Mouse (Mus musculus) ovary, postnatal 36 days (tissue): ENCODE results near the gene Pik3r5.
A peak's percentile ranks its signal among the peaks of the same experiment; 100 is the strongest.

ENCODE experiments used
- DNase-seq: peaks from one replicate; pipeline ENCODE4 v3.0.0; 2022; ENCODE audit warnings: low spot score, mixed read lengths

The Pik3r5 gene

GRCm38 (mm10) chr11:68431699-68432360, at the start of gene Pik3r5:
Gene Pik3r5, plus strand, starts transcription at chr11:68432121.
- peak; percentile 78 for DNase-seq

DNA sequence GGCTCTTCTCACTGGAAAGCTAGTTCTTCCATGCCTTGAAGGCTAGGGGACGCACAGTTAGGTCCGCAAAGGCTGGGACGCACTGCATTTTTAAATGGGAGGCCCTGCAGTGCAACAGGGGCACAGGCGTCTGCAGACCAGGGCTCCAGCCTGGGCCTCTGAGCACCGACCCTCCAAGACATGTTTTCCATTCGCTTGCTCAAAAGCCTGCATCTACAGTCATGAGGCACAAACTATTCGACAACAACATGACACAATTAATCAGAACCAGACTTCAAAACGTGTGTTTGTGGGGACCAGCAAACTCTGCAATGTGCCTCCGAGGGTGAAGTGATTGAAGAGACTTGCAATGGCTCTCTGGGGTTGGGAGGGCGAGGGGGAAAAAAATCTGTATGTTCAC, 48.4 kb upstream of the Pik3r5 start:
- DNase-seq: no peak

GRCm38 (mm10) chr11:68384131-68384530, 47.8 kb upstream of the Pik3r5 start:
- no peak for DNase-seq

- no peak for DNase-seq
Measured at GRCm38 (mm10) chr11:68384592-68385020, 47.3 kb upstream of the Pik3r5 start.

DNA sequence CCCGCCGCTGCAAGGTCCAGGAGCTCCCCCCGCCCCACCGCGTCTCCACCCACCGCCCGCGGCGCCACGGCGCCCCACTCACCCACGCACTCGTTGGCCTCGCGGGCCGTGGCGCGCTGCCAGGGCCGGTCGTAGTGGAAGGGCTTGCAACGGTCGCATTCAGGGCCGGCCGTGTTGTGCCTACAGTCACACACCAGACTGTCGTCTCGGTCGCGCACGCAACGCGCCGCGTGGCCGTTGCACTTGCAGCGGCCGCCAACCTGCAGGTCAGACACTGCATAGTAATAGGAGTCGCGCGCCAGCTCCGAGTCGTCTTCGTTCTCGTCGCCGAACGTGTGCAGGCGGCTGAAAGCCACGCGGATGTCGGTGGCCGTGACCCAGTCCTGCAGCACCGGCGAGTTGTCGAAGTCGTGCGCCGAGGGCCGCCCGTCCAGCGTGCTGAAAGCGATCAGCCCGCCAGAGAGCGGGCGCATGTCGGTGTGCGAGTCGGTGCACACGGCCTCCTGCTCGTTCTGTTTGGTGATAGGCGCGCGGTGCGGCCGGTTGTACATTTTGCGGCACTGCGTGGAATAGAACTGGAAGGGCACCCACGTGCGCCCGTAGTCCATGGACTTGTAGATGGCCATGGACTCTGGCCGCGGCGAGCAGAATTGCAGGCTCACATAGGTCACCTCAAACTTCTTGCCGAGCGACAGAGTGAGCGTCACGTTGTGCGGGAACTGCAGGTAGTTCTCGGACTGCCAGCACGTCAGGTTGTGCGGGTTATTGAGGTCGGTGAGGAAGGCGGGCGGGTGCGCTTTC, 46.7 kb upstream of the Pik3r5 start:
- peak; percentile 34 for DNase-seq

DNA sequence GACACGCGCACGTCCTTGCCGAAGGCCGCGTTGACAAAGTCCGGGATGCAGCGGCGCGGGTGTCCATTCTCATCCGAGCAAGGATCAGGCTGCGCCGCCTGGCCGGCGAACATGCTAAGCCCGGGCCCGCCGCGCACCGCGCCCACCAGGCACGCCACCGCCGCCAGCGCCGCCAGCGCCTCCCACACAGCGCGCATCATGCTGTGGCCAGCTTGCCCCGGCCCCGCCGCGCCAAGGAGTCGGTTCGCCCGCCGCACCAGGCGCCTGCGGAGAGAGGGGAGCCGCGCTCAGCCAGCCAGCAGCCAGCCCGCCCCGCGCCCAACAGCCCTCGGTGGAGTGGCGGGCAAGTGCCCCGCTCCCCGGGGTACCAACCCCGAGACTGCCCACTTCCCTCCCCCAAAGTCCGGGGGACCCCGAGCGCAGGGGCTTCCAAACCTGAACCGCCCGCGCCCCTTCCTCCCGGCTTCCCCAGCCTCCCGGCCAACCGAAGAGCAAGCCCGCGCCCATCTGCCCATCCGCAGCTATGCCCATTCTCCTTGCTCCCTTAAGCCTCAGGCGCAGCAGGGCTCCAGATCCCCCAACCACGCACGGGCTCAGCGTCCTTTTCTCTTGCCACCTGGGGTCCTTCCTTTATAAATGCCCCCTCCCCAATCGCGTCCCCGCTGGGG, 45.9 kb upstream of the Pik3r5 start:
- DNase-seq: peak; percentile 44

DNA sequence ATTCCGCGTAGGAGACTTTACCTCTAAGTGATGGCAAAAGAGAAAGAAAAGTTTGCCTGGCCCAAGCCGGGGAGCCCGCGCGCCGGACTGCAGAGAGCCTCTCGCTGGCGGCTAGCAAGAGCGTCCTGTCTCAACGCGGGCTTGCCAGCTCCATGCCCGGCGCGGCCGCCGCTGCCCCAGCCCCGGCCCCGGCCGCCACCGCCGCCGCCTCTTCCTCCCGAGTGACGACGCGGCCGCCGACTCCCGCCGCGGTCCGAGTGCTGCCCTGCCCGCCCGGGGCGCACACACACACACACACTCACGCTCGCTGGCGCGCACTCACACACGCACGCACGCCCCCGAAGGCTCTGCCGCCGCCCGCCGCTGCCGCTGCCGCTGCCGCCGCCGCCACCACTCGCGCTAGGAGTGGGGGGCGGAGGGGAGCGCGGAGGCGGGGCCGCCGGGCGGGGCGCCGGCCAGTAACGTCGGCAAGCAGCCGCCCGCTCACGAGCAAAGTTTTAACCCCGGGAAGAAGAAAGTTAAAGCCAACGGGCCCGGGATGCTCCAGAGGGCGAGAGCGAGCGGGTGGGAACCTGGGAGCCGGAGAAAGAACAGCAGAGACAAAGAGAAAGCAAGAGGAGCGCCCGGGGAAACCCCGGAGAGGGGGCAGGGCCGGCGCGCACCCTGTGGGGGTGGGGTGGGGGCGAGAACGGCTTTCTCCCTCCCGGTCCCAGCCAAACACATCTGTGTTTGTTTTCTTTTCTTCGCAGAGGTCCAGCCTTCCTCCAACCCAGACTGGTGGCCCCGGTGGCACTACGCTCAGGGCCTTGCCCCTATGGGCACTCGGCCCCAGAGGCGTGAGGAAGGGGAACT, 45.1 kb upstream of the Pik3r5 start:
- peak; percentile 65 for DNase-seq

- no peak for DNase-seq
Measured at GRCm38 (mm10) chr11:68387441-68387760, 44.5 kb upstream of the Pik3r5 start.

DNA sequence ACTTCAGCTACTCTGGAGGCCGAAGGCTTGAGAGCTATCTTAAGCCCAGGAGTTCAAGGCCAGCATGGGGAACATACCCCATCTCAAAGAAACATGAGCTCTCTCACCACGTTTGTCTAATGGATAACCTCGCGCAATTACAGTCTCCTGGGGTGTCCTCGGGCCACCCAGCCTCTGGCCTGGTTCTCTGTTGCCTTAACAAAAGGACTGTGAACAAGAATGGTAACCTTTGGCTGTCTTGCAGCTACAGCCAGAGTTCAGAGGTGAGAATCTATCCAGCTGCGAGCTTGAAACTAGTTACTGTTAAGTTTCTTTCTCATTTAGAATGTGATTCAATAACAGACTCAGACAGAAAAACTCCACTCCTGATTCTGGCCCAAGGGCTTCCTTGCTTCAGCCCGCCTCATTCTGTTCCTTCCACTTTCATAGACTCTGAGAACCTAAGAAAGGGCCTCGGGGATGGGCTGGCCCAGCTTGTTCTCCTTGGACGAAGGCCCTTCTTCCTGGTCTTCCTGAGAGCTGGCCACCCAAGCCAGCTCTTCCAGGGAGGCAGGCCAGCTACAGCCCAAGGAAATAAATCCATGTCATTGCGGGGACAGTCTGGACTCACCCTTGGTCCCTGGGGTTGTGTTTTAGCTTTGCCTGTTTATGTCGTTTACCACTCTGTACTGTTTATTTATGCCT, 43.8 kb upstream of the Pik3r5 start:
- DNase-seq: no peak

GRCm38 (mm10) chr11:68388655-68389015, 43.3 kb upstream of the Pik3r5 start:
- no peak for DNase-seq

GRCm38 (mm10) chr11:68389621-68390020, 42.3 kb upstream of the Pik3r5 start:
- no peak for DNase-seq

- no peak for DNase-seq
Measured at GRCm38 (mm10) chr11:68390381-68391287, 41.3 kb upstream of the Pik3r5 start.

GRCm38 (mm10) chr11:68393897-68394490, 37.9 kb upstream of the Pik3r5 start:
- DNase-seq: no peak

GRCm38 (mm10) chr11:68394749-68395148, 37.2 kb upstream of the Pik3r5 start:
- no peak for DNase-seq

GRCm38 (mm10) chr11:68395546-68395945, 36.4 kb upstream of the Pik3r5 start:
- DNase-seq: no peak

GRCm38 (mm10) chr11:68398891-68399547, 32.9 kb upstream of the Pik3r5 start:
- DNase-seq: no peak

GRCm38 (mm10) chr11:68399548-68400020, 32.3 kb upstream of the Pik3r5 start:
- no peak for DNase-seq

GRCm38 (mm10) chr11:68400021-68400671, 31.8 kb upstream of the Pik3r5 start:
- DNase-seq: peak; percentile 43

- no peak for DNase-seq
Measured at GRCm38 (mm10) chr11:68400727-68401219, 31.1 kb upstream of the Pik3r5 start, which contains the start of gene Ntn1. Gene Ntn1, minus strand, starts transcription at chr11:68400823.
